Mouse (Mus musculus) common myeloid progenitor, adult 5-6 weeks (primary cell): Measurements from ENCODE around the gene Por. TPM values are rescaled to one million over a fixed set of nuclear protein-coding genes. Genes with fewer than 3 reads are reported as not detected.
A peak's percentile ranks its signal among the peaks of the same experiment; 100 is the strongest.

ENCODE experiments used
- ATAC-seq: replicated peaks from 2 replicates; pipeline ENCODE4 v1.8.0; 2016; ENCODE audit warnings: low read depth, mild to moderate bottlenecking, moderate TSS enrichment, inconsistent platforms; ENCODE audit not compliant: poor library complexity, severe bottlenecking
- total RNA-seq: library from RNA; stranded (forward); fragments of 200-1000, 187-1606 nt; gene quantifications from 2 replicates; pipeline ENCODE4 v1.2.3, GENCODE M21; 2017

Gene Por
- total RNA-seq, 1 experiment from 2014 or later, result 72.0 TPM

DNA sequence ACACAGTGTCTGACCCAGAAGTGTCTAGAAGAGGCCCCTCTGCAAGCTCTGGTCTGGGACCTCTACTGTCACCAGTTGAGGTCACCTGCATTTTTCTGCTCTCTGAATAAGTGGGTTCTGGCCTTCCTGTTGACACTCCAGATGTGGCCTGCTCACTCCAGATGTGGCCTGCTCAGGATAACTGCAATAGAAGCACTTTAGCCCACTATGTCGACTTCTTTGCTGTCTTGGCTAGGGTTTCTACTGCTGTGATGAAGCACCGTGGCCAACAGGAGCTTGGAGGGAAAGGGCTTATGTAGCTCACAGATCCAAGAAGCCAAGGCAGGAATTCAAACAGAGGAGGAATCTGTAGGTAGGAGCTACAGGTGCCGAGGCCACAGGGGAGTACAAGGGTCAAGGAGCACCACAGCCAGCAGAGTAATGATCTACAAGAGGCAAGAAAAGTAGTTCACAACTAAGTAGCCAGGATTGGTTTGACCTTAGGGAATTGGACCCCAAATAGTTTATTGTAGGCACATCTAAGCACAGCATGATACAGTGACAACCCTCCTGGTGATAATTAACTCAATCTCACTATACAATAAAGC lies 53.4 kb downstream of the Por start:
- ATAC-seq, result no peak

DNA sequence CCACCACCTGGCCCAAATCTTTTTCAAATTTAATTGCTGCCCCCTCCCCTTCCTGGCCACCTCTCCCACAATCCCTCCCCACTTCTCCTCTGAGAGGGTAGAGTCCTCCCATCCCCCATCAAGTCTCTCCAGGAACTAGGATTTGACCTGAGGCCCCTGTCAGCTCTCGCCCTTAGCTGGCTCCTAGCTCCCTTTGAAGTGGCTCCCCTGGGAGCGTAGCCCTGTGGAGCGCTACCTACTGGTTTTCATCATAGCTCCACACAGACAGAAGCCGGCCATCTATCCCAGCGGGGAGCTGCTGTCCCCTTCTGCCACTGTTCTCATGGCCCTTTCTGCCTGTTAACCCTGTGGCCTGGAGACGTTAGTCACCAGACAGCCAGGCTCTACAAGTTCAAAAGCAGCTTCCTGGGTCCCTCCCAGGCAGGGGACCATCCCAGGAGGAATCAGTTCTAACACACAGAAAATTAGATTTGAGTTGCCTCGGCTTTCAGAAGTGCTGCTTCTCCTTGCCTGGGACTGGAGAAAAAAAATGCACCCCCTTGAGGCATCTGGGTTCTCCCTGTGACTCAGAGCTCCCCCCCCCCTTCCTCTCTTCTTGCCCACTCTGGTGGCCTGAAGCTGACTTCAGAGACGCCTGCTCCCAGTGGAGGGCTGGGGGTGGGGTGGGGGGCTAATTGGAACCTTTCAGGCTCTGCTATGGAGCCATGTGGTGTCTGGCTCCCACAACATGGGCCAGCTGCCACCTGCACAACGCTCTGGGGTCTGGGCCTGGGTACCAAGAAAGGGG lies 54.9 kb downstream of the Por start:
- ATAC-seq, result no peak

DNA sequence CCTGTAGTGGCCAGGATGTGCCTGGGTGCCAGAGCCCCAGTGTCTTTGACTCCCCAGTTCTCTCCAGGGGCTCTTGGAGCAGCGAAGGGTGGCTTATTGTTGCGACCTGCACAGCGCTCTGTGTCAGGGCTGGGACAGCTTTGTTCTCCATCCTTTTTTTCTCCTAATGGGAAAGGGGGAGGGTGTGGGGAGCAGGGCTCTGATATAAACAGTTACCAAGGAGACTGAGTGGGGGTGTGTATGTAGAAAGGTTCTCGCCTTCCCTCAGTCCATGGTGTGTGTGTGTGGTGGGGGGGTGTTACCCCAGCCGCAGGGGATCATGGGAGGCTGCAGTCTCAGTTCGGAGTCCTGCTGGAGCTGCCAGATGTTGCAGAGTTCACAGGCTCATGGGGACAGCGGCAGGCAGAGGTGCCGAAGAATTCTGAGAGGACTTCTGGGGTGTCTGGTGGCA lies 55.6 kb downstream of the Por start:
- ATAC-seq, result no peak

DNA sequence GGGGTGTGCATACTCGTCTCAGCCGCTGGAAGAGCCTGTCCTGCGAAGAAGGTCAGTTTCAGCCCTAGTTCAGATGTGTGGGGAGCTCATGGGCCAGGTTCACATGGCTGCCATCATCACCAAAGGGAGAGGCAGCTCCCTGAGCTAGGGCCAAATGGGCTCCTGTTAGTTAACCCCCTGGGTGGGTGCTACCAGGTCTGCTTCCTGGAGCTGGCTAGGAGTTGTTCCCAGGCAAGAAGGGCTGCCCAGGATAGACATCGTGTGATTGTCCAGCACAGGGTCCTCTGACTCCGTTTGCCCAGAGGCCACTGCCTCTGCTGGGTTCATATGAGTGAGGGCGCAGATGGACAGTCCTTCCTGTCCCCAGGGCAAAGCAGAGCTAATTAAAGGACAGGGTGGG lies 56.2 kb downstream of the Por start:
- ATAC-seq, result no peak

DNA sequence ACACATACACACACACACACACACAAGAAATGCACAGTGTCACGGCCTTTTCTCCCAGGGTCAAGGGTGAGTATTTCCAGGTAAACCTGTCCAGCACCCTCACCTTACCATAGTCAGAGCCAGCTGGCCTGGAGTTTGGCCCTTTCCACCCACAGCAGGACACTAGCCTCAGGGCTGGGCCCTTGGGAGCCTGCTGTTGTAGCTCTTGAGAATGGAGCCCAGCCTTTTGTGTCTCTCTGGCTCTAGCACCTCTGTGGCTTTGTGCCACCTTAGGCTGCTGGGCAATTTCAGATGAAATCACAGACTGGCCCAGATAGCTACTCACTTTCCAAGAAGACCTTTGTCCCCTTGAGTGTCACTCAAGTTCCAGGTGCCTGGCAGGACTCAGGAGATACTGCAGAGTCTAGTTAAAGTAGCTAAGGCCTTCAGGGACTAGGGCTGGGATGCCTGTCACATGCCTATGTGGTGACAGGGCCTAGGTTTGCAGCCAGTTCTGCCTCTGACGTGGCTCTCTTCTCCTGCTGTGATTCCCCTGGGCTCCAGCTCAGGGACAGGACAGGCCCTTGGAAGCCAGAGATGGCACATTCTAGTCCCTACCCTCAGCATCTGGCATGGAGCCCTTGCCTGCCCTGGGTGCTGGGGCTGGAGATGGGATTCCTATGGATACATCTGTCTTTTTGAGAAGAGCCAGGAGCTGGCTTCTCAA lies 57.0 kb downstream of the Por start:
- ATAC-seq, result no peak

DNA sequence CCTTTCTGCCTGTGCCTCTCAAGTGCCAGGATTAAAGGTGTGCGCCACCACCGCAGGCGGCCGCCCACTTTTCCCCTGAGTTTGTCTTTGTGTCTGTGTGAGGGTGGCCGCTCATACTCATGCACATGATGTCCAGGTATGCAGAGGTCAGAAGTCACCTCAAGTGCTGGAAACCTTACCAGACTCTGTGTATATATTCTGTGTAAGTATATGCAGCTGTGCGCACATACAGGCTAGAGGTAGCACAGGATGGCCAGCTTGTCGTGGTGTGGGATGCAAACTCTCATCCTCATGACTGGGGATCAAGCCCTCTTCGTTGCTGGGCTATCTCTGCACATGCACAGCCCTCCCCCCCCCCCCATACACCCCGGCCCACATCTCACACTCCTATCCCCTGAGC lies 58.0 kb downstream of the Por start:
- ATAC-seq, result no peak

DNA sequence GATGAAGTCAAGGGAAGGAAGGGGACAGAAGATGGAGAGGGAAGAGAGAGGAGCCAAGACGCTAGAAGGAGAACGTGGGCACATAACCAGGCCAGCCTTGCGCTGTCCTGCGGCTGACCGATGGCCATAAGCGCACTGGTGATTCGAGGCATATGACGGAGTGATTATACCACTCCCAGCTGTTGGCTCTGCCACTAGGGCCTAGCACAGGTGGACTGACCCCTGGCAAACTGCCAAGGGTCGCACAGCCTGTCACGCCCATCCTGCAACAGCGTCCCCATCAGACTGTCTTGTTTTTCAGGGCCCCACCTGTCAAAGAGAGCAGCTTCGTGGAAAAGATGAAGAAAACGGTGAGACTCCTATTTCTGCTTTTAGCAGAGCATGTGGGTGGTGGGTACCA lies 58.5 kb downstream of the Por start:
- no peak for ATAC-seq

DNA sequence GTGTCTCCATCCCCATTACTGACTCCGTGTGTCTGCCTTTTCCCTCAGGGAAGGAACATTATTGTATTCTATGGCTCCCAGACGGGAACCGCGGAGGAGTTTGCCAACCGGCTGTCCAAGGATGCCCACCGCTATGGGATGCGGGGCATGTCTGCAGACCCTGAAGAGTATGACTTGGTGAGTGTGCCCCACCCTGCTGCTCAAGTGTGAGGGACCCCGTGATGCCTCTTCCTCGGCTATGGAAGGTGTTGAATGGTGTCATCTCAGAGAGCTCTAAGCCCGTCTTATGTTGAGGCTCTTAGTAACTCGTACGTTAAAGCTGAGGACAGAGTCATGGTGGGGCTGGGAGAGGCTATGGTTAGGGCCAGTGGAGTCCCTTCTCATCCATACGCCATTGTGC lies 59.5 kb downstream of the Por start:
- ATAC-seq, result no peak

DNA sequence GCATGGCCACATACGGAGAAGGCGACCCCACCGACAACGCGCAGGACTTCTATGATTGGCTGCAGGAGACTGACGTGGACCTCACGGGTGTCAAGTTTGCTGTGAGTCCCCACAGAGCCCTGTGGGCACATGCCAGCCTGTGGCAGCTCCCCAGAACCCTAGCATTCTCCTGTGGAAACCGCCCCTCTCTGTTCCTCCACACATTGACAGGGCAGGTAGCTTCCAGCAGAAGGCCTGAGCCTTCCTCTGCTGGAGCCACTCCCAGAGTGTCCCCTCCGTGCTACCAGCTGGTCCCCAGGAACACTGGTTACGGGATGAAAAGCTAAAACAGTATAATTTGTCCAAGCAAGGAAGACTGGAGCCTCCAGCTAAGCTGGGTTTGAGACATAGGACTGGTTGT lies 60.4 kb downstream of the Por start:
- no peak for ATAC-seq

DNA sequence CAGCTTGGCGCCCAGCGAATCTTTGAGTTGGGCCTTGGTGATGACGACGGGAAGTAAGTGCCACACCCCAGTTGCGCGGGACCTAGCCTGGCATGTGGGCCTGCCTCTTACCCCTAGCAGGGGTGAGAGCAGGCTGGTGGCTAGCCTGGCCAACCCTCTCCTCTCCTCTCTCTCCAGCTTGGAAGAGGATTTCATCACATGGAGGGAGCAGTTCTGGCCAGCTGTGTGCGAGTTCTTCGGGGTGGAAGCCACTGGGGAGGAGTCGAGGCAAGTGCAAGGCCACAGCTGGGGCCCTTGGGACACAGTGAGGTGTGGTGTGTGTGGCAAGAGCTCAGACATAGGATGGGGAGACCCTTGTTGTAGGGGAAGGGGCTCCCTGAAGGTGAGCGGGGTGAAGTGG lies 61.1 kb downstream of the Por start:
- no peak for ATAC-seq

DNA sequence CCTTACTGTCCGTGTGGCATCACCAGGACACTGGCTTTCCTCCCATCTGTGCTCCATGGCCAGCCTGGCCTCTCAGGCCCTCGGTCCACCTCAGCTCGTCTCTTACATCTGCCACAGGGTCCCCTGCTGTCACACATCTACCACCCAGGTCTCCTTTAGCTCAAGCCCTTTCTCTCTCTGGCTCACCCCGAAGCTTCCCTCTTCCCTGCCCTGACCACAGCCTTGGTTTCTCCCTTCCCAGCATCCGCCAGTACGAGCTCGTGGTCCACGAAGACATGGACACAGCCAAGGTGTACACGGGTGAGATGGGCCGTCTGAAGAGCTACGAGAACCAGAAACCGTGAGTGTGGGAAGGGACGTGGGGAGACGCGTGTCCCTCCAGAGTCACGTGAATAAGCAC lies 61.5 kb downstream of the Por start:
- ATAC-seq, result no peak

DNA sequence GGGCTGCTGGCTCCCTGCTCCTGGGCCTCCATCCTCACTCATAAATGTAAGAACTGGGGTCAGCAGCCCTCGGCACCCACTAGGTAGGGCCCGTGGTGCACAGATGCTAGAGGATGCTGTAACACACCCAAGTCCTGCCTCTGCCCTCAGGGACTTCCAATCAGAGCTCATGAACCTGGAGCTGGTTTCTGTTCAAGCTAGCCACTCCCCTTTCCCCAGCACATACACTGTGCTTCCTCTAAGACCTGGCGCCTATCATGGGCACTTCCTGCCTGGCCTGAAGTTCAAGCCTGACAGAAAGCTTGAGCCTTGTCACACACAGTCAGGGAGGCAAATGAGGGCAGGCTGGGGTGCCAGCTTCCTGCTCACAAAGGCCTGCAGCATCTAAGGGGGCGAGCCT lies 63.2 kb downstream of the Por start:
- ATAC-seq, result no peak

DNA sequence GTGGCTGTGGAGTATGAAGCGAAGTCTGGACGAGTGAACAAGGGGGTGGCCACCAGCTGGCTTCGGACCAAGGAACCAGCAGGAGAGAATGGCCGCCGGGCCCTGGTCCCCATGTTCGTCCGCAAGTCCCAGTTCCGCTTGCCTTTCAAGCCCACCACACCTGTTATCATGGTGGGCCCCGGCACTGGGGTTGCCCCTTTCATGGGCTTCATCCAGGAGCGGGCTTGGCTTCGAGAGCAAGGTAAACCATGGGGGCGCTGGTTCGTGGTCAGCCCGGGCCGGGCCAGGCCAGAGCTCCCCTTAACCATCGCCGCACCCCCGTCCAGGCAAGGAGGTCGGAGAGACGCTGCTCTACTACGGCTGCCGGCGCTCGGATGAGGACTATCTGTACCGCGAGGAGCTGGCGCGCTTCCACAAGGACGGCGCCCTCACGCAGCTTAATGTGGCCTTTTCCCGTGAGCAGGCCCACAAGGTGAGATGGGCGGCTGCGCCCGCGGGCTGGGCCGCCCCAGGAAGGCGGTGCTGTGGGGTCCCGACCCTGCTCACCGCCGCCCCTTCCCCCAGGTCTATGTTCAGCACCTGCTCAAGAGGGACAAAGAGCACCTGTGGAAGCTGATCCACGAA lies 64.3 kb downstream of the Por start:
- no peak for ATAC-seq

DNA sequence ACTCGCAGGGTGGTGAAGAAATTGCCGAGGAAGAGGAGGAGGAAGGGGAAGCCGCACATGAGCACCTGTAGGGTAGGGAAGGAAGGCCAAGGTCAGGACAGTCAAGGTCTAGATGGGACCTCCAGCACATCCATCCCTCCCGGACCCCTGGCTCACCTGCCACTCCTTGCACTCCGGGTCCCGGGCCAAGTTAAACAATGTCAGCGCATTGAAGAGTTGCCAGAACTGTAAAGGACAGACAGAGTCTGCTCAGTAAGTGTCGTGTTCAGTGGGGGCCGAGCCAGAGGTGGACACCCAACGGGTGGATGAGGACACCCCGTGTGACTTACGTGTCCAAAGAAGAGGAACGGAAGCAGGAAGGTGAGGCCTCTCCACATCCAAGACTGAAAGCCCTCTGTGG lies 65.9 kb downstream of the Por start:
- no peak for ATAC-seq

DNA sequence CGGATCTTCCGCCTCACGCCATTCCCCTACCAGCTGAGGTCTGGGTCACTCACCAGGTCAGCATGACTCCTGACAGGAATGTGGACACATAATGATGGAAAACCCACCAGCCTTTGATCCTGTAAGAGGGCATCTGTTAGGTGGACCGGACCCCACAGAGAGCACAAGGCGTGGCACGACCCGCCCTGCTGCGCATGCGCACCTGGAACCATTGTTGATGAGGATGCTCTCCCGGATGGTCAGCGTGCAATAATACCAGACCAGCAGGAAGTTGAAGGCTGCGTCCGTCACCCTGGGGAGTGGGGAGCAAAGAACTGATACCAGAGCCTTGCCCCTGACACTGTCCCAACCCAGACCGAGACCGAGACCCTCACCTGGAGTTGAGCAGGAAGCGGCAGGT lies 66.7 kb downstream of the Por start:
- ATAC-seq, result no peak

DNA sequence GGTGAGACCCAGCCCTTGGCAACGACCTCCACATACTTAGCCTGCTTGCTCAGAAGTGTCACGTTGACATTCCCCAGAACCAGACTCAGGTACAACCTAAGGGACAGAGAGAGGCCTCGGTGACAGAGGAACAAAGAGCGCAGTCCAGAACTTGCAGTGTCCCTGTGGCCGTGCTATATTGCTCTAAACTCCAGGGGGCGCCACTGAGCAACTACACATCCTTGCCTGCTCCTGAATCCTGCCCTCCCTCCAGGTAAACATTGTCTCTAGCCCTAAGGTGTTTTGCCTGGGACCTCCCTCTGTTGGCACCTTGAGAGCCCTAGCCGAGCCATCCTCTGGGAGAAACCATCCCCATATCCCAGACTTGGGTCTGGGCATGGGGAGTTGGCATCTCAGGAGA lies 67.3 kb downstream of the Por start:
- ATAC-seq, result 0 out of 2 replicates have a peak, but pooled peaks have one; percentile 36

DNA sequence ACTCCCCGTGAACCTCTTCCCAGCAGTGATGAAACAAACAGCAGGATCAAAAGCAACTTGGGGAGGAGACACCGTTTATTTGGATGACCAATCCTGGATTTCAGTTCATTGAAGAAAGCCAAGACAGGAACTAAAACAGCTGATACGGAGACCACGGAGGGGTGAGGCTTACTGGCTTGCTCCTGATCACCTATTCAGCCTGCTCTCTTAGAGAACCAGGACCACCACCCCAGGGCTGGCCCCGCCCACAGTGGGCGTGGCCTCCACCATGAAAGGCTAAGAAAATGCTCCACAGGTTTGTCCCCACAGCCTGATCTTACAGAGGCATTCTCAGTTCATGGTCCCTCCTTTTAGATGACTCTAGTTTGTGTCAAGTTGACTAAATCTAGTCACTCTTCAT lies 68.4 kb downstream of the Por start:
- no peak for ATAC-seq

DNA sequence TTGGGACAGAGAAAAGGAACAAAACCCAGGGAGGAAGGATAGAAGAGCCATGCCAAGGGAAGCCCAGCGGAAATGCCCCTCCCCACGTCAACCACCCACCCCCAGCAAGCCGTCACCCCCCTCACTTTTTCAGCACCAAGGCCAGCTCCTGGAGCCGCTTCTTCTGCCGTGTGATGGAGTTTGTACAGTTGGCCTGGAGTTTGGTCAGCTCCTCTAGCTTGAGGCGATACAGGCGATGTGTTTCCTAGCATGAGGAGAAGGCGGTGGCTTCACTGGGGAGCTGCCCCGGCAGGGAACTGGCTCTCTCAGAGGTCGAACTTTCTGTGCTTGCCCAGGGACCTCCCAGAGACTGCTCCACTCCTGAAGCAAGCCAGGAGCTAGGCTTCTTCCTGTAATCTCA lies 72.3 kb downstream of the Por start:
- ATAC-seq, result no peak

DNA sequence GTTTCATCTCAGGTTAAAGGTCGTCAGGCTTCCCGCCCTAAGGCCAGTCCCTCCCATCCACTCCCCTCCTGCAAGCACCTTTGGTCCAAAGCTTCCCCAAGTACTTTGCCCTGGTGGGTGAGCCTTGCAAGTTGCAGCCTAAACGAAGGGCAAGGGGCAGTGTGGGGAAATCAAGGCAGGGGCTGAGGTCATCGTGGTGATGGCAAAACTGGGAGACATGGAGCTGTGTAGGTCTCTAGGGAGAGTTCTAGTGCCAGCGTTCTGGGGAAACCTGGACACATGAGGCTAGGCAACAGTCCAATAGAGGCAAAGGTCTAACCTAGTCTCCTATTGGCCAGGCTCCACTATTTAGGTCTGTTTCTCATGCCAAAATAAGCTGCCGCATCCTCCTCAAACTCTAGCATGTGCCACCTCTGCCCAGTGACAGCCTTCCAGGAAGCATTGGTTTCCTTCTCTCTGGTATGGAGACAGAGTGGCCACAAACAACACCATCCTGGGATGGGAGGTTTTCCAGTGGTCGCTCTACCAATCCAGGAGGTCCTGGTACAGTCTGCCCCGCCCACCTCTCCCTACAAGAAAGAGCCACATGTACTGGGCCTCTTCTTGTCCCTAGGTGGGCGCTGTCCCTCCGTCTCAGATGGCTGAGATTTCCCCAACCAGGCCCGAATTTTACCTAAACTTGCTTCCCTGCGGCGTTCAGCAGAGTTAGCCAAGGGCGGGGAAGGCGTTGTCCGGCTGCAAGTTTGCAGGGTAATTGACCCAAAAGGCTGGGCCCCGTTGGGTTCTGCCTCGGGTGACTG lies 73.3 kb downstream of the Por start:
- ATAC-seq, result peak; percentile 45
